Mouse (Mus musculus) lung, postnatal 0 days (tissue): ENCODE measurements at regions not wholly inside any gene's neighbourhood (a gene's known extent, or its start where the extent isn't known, plus 50 kb on each side); places are given as distances from the start of the nearest gene placed in this dataset.

ENCODE experiments used
- ATAC-seq: fragments of 200-750 bp; cut with Nextera tagmentation; 2 replicates; pipeline ENCODE4 v1.8.0; 2017; ENCODE audit warnings: moderate library complexity
- DNase-seq: peaks from one replicate; pipeline ENCODE4 v3.0.0-alpha.2; 2016; ENCODE audit warnings: low spot score
- H3K27ac ChIP-seq: fragments of 300-500 bp; sonication (generic); 2 replicates; pipeline ENCODE4 v1.5.1; 2014; ENCODE audit warnings: antibody characterized with exemption, mild to moderate bottlenecking, low read length, mixed read lengths
- H3K27me3 ChIP-seq: fragments of 300-500 bp; sonication (generic); replicated peaks from 2 replicates; pipeline ENCODE4 v1.6.1; 2014; ENCODE audit warnings: low read length, mixed read lengths; ENCODE audit not compliant: insufficient read depth
- H3K36me3 ChIP-seq: fragments of 300-500 bp; sonication (generic); 2 replicates; pipeline ENCODE4 v1.6.1; 2014; ENCODE audit warnings: low read length, mixed read lengths; ENCODE audit not compliant: insufficient read depth
- H3K4me1 ChIP-seq: fragments of 300-500 bp; sonication (generic); 2 replicates; pipeline ENCODE4 v1.6.1; 2014; ENCODE audit warnings: antibody characterized with exemption, low read depth, low read length, mixed read lengths; ENCODE audit not compliant: insufficient read depth
- H3K4me2 ChIP-seq: fragments of 300-500 bp; sonication (generic); replicated peaks from 2 replicates; pipeline ENCODE4 v1.6.1; 2014; ENCODE audit warnings: low read depth, mild to moderate bottlenecking, low read length, moderate library complexity, mixed read lengths
- H3K4me3 ChIP-seq: fragments of 300-500 bp; sonication (generic); 2 replicates; pipeline ENCODE4 v1.5.1; 2014; ENCODE audit warnings: low read depth, low read length
- H3K9ac ChIP-seq: fragments of 300-500 bp; sonication (generic); replicated peaks from 2 replicates; pipeline ENCODE4 v1.6.1; 2014; ENCODE audit warnings: low read depth, mild to moderate bottlenecking
- H3K9me3 ChIP-seq: fragments of 300-500 bp; sonication (generic); 2 replicates; pipeline ENCODE4 v1.6.1; 2016; ENCODE audit warnings: low read length, mixed read lengths
- CTCF ChIP-seq: IDR thresholded peaks from 2 replicates; pipeline ENCODE4 v1.5.1; 2016; ENCODE audit warnings: antibody characterized with exemption, mild to moderate bottlenecking
- EP300 ChIP-seq: IDR thresholded peaks from 2 replicates; pipeline ENCODE4 v1.6.1; 2016; ENCODE audit warnings: antibody characterized with exemption, mild to moderate bottlenecking, control low read depth
- WGBS: fragments of 180-500 bp; shearing (Covaris S2); extraction: QIAGEN DNeasy Blood & Tissue Kit; methylation state at CpG from one replicate; pipeline ENCODE4 v1.1.7; 2014; 5-methylcytosine and 5-hydroxymethylcytosine counted together

- no peaks in the 10 kb centered on the region; the same call in 1 of the 2 replicates for H3K4me1 ChIP-seq
- no peak for ATAC-seq
- no peak overlapping the region for H3K27ac ChIP-seq
- no peak for TF ChIP-seq CTCF
- no peak for TF ChIP-seq EP300
- no peak overlapping the region for H3K9ac ChIP-seq
- no peaks in the 10 kb centered on the region for H3K9me3 ChIP-seq
- no peaks in the 10 kb centered on the region for H3K27me3 ChIP-seq
- no peaks in the 10 kb centered on the region for H3K36me3 ChIP-seq
- no peak overlapping the region for H3K4me3 ChIP-seq
- H3K4me2 ChIP-seq, result no peak overlapping the region
- 37% methylated on average over 13 of the region's 13 CpGs for WGBS
- no peak for DNase-seq
Measured at GRCm38 (mm10) chr19:15667889-15668623, 279.1 kb downstream of the Psat1 start.

GRCm38 (mm10) chr19:15663659-15664255 is 283.4 kb downstream of the Psat1 start:
- Histone ChIP-seq H3K4me3 (no peak overlapping the region), H3K9ac (no peak overlapping the region), H3K27ac (no peak overlapping the region), H3K27me3 (no peaks in the 10 kb centered on the region), H3K36me3 (no peaks in the 10 kb centered on the region), H3K9me3 (no peaks in the 10 kb centered on the region), H3K4me2 (no peak overlapping the region), H3K4me1 (no peaks in the 10 kb centered on the region)
- DNase-seq (no peak), ATAC-seq (no peak)
- no peak for TF ChIP-seq CTCF
- 52% methylated on average over 3 of the region's 3 CpGs for WGBS

- Histone ChIP-seq H3K4me2 (no peak overlapping the region), H3K4me1 (no peaks in the 10 kb centered on the region), H3K4me3 (no peak overlapping the region), H3K27ac (no peak overlapping the region), H3K9me3 (no peaks in the 10 kb centered on the region), H3K9ac (no peak overlapping the region), H3K27me3 (no peaks in the 10 kb centered on the region), H3K36me3 (no peaks in the 10 kb centered on the region)
- 34% methylated on average over 1 of the region's 1 CpGs for WGBS
- no peak for TF ChIP-seq CTCF
- no peak for TF ChIP-seq EP300
- ATAC-seq, result no peak
- DNase-seq, result no peak
Measured at GRCm38 (mm10) chr19:15658611-15659010, 288.5 kb downstream of the Psat1 start.

- Histone ChIP-seq H3K36me3 (no peaks in the 10 kb centered on the region), H3K9ac (no peak overlapping the region), H3K27me3 (no peaks in the 10 kb centered on the region), H3K4me3 (no peak overlapping the region), H3K4me1 (no peaks in the 10 kb centered on the region), H3K4me2 (no peak overlapping the region), H3K9me3 (no peaks in the 10 kb centered on the region), H3K27ac (no peak overlapping the region)
- WGBS, result 61% methylated on average over 1 of the region's 1 CpGs
- TF ChIP-seq CTCF (no peak), EP300 (no peak)
- ATAC-seq (no peak), DNase-seq (no peak)
Measured at GRCm38 (mm10) chr19:15657846-15658245, 289.3 kb downstream of the Psat1 start.

GRCm38 (mm10) chr19:15649368-15649767 is 297.8 kb downstream of the Psat1 start:
- TF ChIP-seq CTCF (peak; percentile 81), EP300 (no peak)
- Histone ChIP-seq H3K27ac (no peak overlapping the region), H3K4me2 (no peak overlapping the region), H3K36me3 (no peaks in the 10 kb centered on the region), H3K27me3 (no peaks in the 10 kb centered on the region), H3K4me1 (no peaks in the 10 kb centered on the region), H3K4me3 (no peak overlapping the region), H3K9ac (no peak overlapping the region), H3K9me3 (no peaks in the 10 kb centered on the region)
- WGBS, result 15% methylated on average over 4 of the region's 4 CpGs
- ATAC-seq (no peak), DNase-seq (peak; percentile 33)

GRCm38 (mm10) chr19:15647313-15647712 is 299.8 kb downstream of the Psat1 start:
- WGBS, result 45% methylated on average over 5 of the region's 5 CpGs
- Histone ChIP-seq H3K4me1 (no peaks in the 10 kb centered on the region), H3K27me3 (no peaks in the 10 kb centered on the region), H3K27ac (no peak overlapping the region), H3K4me2 (no peak overlapping the region), H3K4me3 (no peak overlapping the region), H3K36me3 (no peaks in the 10 kb centered on the region), H3K9ac (no peak overlapping the region), H3K9me3 (no peaks in the 10 kb centered on the region)
- TF ChIP-seq EP300, result no peak
- no peak for TF ChIP-seq CTCF
- ATAC-seq, result no peak
- no peak for DNase-seq
